Mouse (Mus musculus): Measurements from ENCODE around the gene Prkch.

The Prkch gene

GRCm38 (mm10) chr12:73714589-73714988 is 130.0 kb downstream of the Prkch start:
- no peak for DNase-seq (ENCODE audit: low read depth, low spot score)

GRCm38 (mm10) chr12:73715331-73715730 is 130.7 kb downstream of the Prkch start:
- no peak for DNase-seq (ENCODE audit: low read depth, low spot score)

DNA sequence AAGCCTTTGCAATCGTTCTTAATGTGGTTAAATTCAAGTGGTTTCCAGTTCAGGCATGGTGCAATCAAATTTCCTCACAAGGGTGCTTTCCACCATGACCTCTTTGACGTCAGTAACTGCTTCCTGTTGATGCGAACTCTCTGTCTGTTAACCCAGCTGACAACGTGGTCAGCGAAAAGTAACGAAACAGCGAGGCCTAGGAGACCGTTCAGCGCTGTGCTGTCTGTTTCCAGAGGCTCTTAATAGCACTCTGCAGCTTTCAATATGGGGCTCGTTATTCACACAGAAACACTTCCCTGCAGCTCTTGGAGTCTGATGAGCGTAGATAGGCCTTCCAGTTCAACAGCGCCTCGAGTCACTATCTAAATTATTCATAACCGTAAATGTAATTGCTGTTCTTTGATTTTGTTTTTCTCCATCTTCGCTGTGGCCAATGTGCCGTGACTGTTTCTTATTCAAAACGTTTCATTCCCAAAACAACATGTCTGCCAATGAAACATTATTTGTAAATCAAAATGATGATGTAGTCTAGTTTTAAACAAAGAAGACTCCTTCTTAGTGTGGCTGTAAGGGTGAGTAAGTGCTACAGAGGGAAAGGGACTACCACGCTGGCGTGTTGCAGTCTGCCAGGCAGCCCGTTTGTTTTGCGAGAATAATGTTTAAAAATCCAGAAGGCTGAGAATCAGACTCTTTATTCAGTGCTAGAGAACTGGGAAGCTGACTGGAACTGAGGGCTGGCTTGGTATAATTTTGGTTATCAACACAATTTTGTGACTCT is 131.5 kb downstream of the Prkch start:
- no peak for DNase-seq (ENCODE audit: low read depth, low spot score)

- DNase-seq (ENCODE audit: low read depth, low spot score): no peak
Measured at GRCm38 (mm10) chr12:73718036-73718435, 133.4 kb downstream of the Prkch start.

GRCm38 (mm10) chr12:73719816-73720215 is 135.2 kb downstream of the Prkch start:
- peak; percentile 72 for DNase-seq (ENCODE audit: low read depth, low spot score)

DNA sequence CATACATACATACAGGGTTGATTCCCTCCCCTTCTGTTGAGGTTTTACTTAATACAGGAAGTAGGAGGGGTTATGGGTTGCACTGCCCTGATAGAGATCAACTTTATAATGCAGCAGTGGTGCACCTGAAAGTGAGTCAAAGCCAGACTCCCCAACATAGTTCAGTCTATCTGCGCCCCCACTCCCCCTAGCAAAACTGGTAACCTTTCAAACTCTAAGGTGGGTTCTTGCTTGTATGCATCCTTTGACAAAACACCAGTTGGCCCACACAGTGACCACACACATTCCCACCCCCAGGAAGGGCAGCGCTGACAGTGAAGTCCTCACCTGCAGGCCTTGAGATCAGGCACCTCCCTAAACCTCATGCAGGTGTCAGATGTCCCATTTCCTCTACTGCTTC is 135.9 kb downstream of the Prkch start:
- DNase-seq (ENCODE audit: low read depth, low spot score): no peak

DNA sequence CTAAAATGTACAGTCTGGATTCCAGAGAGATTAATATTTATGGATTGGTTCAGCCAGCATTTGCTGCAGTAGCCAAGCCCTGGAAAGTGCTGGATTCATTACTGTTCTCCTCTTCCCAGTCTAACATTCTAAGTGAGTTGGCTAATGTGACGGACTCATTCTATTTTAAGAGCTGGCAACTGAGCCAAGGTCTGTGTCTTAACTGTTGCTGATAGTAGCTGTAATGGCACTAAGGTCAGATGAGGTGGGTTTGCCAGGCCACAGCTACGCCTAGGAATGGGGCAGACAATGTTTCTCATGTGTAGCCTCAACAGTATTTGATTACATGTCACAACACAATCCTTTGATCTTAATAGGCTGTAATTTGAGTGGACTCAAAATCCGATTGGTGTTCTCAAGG is 137.5 kb downstream of the Prkch start:
- DNase-seq (ENCODE audit: low read depth, low spot score): no peak

DNA sequence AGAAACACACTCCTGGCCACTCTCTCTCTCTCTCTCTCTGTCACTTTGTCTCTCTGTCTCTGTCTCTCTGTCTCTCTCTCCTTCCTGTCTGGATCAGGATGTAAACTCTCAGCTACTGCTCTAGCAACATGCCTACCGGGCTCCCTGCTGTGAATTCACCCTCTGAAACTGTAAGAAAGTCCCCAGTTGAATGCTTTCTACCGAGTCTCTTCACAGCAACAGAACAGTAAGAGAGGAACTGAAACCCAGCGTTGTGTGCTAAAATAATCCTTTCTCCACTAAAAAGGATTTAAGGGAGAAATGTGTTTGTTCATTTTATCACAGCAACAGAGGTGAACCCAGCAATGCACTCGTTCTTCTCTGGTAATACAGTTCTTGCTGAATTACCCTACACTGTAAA is 138.5 kb downstream of the Prkch start:
- no peak for DNase-seq (ENCODE audit: low read depth, low spot score)

GRCm38 (mm10) chr12:73723887-73724286 is 139.3 kb downstream of the Prkch start:
- DNase-seq (ENCODE audit: low read depth, low spot score): no peak

DNA sequence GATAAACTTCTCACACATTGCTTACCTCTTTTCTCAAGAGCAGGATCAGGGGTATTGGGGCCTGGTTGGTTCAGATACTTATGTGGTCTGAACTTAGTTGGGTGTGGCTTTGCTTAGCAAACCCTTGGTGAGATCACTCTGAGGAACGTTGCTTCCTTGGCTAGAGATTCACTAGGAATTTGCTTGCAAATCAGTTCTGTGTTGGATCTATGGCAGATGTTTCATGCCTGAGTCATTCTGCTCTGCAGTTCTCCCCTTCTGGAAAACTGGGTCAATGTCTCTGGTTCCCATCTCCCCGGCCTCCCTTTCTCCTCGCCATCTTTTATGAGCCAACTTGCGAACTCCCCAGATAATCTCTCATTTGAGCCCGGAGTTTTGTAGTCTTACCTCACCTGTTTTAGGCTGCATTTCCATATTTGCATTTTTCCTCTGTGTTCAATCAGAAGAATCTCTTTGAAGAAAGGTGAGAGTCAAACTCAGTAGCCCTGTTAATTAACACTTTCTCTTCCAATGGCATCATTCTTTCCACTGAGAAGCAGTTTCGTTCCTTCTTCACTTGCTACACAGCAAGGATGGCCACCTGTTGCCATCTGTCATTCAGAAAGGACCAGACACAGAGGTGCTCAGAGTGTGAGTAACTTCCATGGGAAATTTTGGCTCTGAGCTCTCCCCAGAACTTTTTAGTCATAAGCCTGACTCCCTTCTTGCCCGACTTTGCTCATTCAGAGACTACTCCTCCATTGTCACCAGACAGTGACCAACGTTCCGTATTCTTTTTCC is 141.4 kb downstream of the Prkch start:
- no peak for DNase-seq (ENCODE audit: low read depth, low spot score)

GRCm38 (mm10) chr12:73727046-73727445 is 142.4 kb downstream of the Prkch start:
- DNase-seq (ENCODE audit: low read depth, low spot score): no peak

- no peak for DNase-seq (ENCODE audit: low read depth, low spot score)
Measured at GRCm38 (mm10) chr12:73730603-73731002, 146.0 kb downstream of the Prkch start.

DNA sequence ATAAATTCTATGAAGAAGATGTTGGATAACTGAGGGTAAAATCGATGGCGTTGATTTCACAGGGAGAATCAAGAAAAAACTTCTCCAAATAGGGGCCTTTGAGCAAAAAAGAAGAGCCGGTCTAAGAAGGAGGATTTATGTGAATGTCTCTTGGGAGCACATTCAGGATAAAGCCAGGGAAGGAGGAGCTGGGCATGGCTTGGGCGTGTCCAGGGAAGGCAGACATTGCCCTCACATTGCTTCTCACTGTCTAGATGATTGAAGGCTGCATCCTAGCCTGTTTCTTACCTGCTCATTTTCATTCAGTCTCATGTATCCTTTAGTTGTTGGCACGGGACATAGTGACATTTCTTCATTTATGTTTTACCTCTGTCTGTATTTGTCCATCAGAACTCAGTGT is 146.5 kb downstream of the Prkch start:
- no peak for DNase-seq (ENCODE audit: low read depth, low spot score)

GRCm38 (mm10) chr12:73731848-73732540 is 147.4 kb downstream of the Prkch start:
- DNase-seq (ENCODE audit: low read depth, low spot score): no peak

DNA sequence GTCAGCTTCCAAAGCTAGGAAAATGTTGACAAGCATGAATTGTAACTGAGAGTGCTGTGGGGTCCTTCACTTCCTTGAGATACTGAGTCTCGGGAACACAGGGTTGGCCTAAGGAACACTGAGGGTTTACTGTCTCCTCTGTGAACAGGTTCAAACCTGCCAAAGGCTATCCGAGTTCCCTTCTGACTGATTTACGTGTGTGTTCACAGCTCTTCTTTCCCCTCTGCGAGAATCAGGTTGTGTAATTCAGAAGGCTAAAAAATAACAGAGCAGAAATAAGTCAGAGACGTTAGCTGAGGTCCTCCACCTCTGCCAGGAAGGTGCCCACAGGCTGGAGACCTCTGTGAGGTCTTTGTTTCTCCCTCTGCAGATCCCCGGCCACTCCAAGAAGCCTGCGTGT is 148.3 kb downstream of the Prkch start:
- no peak for DNase-seq (ENCODE audit: low read depth, low spot score)

- DNase-seq (ENCODE audit: low read depth, low spot score): no peak
Measured at GRCm38 (mm10) chr12:73736931-73737330, 152.3 kb downstream of the Prkch start.

GRCm38 (mm10) chr12:73739611-73740219 is 155.1 kb downstream of the Prkch start:
- no peak for DNase-seq (ENCODE audit: low read depth, low spot score)

DNA sequence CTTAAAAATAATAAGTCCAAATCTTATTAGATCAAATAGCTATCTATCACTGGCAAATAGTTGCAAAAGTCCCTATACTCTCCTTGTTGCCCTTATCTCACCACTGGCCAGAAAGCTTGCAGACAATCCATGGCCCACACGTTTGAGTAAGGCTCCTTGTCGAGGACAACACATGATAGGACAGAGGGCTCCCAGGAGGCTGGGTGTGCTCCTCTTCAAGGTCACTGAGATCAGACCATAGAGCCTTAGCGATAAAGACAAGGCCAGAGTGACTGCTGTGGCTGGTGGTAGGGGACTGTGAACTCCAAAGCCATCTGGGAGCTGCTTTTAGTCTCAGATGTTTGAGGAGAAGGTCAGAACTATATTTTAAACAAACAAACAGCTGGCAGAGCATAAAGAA is 158.0 kb downstream of the Prkch start:
- no peak for DNase-seq (ENCODE audit: low read depth, low spot score)

DNA sequence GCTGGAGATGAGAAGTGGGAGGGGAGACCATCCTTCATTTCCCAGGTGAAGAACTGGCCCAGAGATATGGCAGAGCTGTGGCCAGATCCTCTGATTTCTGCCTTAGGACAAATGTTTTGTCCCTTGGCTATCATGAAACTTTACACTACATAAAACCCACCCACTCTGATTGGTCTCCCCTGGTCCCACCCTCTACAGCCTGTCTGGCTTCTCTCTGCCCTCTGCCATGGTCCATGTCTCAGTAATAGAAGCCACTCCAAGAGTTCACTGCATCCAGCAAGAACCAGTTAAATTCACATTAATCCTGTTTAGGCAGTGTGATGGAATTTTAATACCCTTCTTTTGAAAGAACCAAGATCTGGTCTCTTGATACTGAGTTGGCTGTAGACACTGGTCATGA is 158.5 kb downstream of the Prkch start:
- DNase-seq (ENCODE audit: low read depth, low spot score): no peak

GRCm38 (mm10) chr12:73746072-73746471 is 161.5 kb downstream of the Prkch start:
- DNase-seq (ENCODE audit: low read depth, low spot score): no peak

DNA sequence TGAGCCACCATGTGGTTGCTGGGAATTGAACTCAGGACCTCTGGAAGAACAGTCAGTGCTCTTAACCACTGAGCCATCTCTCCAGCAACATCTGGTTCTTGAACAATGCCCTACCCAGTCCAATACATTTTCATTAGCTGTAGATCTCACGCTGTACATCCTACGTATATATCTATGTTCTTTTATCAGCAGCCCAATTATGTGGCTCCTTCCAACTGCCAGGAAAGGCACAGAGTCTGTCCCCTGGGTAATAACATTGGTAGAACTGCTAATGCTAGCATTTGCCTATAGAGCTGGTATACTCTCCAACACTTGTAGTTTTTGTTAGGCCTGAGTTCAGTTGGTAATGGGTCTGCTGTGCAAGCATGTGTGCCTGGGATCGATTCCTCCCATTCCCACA is 163.8 kb downstream of the Prkch start:
- no peak for DNase-seq (ENCODE audit: low read depth, low spot score)

Measured in ES-CJ7 (cell line).